Mouse (Mus musculus) limb, embryonic 15.5 days (tissue): ENCODE data around the gene 6330409D20Rik. TPM values are rescaled to one million over a fixed set of nuclear protein-coding genes. Genes with fewer than 3 reads are reported as not detected.

ENCODE experiments used
- ATAC-seq: fragments of 200-750 bp; cut with Nextera tagmentation; 2 replicates; pipeline ENCODE4 v1.8.0; 2017; ENCODE audit warnings: low read depth, moderate TSS enrichment; ENCODE audit not compliant: insufficient number of reproducible peaks, low FRiP score, low TSS enrichment
- H3K27ac ChIP-seq: fragments of 300-500 bp; sonication (generic); 2 replicates; pipeline ENCODE4 v1.5.1; 2015; ENCODE audit warnings: moderate library complexity, mild to moderate bottlenecking, inconsistent platforms
- H3K27me3 ChIP-seq: fragments of 300-500 bp; sonication (generic); 2 replicates; pipeline ENCODE4 v1.6.1; 2015; ENCODE audit warnings: inconsistent platforms
- H3K36me3 ChIP-seq: fragments of 300-500 bp; sonication (generic); 2 replicates; pipeline ENCODE4 v1.6.1; 2015; ENCODE audit warnings: inconsistent platforms
- H3K4me1 ChIP-seq: fragments of 300-500 bp; sonication (generic); 2 replicates; pipeline ENCODE4 v1.6.1; 2015; ENCODE audit warnings: inconsistent platforms
- H3K4me2 ChIP-seq: fragments of 300-500 bp; sonication (generic); 2 replicates; pipeline ENCODE4 v1.6.1; 2015; ENCODE audit warnings: mild to moderate bottlenecking, inconsistent platforms
- H3K4me3 ChIP-seq: fragments of 300-500 bp; sonication (generic); 2 replicates; pipeline ENCODE4 v1.5.1; 2015; ENCODE audit warnings: mild to moderate bottlenecking, inconsistent platforms
- H3K9ac ChIP-seq: fragments of 300-500 bp; sonication (generic); 2 replicates; pipeline ENCODE4 v1.6.1; 2015; ENCODE audit warnings: inconsistent platforms
- H3K9me3 ChIP-seq: fragments of 300-500 bp; sonication (generic); 2 replicates; pipeline ENCODE4 v1.6.1; 2016; ENCODE audit warnings: inconsistent platforms
- WGBS: fragments of 180-500 bp; shearing (Covaris S2); methylation state at CpG from one replicate; pipeline ENCODE4 v1.1.7; 2015; 5-methylcytosine and 5-hydroxymethylcytosine counted together
- polyA plus RNA-seq: library from polyadenylated mRNA; unstranded; fragments of >200 nt; fragmentation: Nextera tagmentation; extraction: Ambion mirVana; gene quantifications from 2 replicates; pipeline ENCODE4 v1.2.1, GENCODE M21; 2015

6330409D20Rik gene
- polyA plus RNA-seq, 1 experiment from 2014 or later = not detected

GRCm38 (mm10) chr2:32734933-32735332, 5.9 kb downstream of the 6330409D20Rik start:
- H3K27me3 ChIP-seq = peaks cover 4% of the 10 kb centered on the region; the same call in 1 of the 2 replicates
- H3K27ac ChIP-seq = no peak overlapping the region
- WGBS = 51% methylated on average over 4 of the region's 4 CpGs
- no peak for ATAC-seq
- no peak overlapping the region for H3K4me3 ChIP-seq
- peaks cover 24% of the 10 kb centered on the region for H3K4me1 ChIP-seq
- H3K9me3 ChIP-seq = no peaks in the 10 kb centered on the region
- H3K36me3 ChIP-seq = no peaks in the 10 kb centered on the region
- no peak overlapping the region for H3K4me2 ChIP-seq
- H3K9ac ChIP-seq = no peak overlapping the region

DNA sequence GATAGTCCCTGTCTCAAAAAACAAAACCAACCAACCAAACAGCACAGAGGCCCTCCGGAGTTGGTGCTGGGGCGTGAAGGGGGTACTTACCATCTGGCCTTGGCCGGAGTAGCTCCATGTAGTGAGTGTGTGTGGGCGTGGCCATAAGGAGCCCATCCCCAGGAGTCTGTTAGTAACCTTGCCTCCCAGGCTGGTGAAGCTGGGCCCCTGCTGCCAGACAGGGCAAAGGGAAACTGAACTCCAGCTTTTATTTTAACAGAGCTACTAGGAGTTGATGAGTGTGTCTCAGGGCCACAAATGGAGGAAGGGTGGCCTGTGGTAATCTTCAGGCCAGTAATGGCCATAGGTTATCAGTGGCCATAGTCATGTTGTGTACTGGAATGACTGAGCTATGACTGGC, 6.3 kb downstream of the 6330409D20Rik start:
- 41% methylated on average over 4 of the region's 4 CpGs for WGBS

GRCm38 (mm10) chr2:32732695-32733094, 8.1 kb downstream of the 6330409D20Rik start:
- H3K4me1 ChIP-seq = peaks cover 37% of the 10 kb centered on the region

More for the DNA sequence above, 6.3 kb downstream of the 6330409D20Rik start:
- Histone ChIP-seq H3K36me3 (no peaks in the 10 kb centered on the region), H3K27ac (peak overlapping the region; percentile 44; the same call in 1 of the 2 replicates), H3K27me3 (no peaks in the 10 kb centered on the region), H3K4me2 (no peak overlapping the region), H3K9ac (no peak overlapping the region), H3K9me3 (no peaks in the 10 kb centered on the region), H3K4me3 (no peak overlapping the region), H3K4me1 (peaks cover 27% of the 10 kb centered on the region)
- ATAC-seq = no peak

DNA sequence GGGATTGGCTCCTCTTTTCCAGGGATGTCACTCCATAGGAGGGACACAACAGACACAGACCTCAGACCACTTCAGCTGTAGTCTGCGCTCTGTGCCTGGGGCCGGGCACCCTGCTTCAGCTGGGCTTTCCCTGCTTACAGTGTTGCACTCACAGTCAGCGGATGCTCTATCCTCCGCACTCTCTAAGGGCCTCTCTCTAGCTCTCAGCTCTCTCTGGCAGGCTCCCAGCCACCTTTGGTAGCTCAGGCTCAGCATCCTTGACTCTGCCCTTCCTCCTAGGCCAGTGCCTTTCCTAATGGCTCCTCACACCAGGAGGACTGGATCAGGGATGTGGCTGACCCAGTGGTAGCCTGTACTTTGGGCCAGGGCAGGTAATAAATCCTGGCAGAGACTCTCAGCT, 8.9 kb downstream of the 6330409D20Rik start:
- WGBS = 60% methylated on average over 4 of the region's 4 CpGs
- 0 out of 2 replicates have a peak overlapping the region, but pooled peaks have one; percentile 38 for H3K27ac ChIP-seq
- no peak for ATAC-seq
- no peaks in the 10 kb centered on the region for H3K36me3 ChIP-seq
- no peak overlapping the region for H3K4me2 ChIP-seq
- no peak overlapping the region for H3K9ac ChIP-seq
- H3K27me3 ChIP-seq = no peaks in the 10 kb centered on the region
- peaks cover 43% of the 10 kb centered on the region for H3K4me1 ChIP-seq
- no peak overlapping the region for H3K4me3 ChIP-seq
- H3K9me3 ChIP-seq = no peaks in the 10 kb centered on the region

More at GRCm38 (mm10) chr2:32732695-32733094, 8.1 kb downstream of the 6330409D20Rik start:
- Histone ChIP-seq H3K27ac (no peak overlapping the region), H3K27me3 (no peaks in the 10 kb centered on the region), H3K4me2 (no peak overlapping the region), H3K9me3 (no peaks in the 10 kb centered on the region), H3K9ac (no peak overlapping the region), H3K4me3 (no peak overlapping the region), H3K36me3 (no peaks in the 10 kb centered on the region)
- ATAC-seq = no peak
- 75% methylated on average over 6 of the region's 6 CpGs for WGBS

DNA sequence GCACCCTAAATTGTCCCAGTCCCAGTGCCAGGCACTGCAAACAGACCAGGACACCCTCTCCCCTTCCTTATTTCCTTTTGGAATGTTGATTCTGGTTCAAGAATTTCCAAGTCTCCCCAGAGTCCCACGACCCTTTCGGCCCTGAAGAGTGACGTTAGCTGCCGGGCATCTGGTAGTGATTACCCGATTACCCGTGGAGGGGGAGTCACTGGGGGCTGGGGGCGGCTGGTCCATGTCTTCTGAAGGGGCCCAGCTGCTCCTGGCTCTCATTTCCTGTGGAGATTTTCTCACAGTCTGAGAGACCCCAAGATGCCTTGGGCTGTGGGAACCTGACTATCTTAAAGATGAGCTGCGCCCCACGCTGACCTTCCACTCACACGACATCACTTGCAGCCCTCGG, 10.0 kb downstream of the 6330409D20Rik start:
- Histone ChIP-seq H3K27me3 (no peaks in the 10 kb centered on the region), H3K36me3 (no peaks in the 10 kb centered on the region), H3K9ac (no peak overlapping the region), H3K4me3 (no peak overlapping the region), H3K27ac (peak overlapping the region; percentile 79), H3K4me2 (0 out of 2 replicates have a peak overlapping the region, but pooled peaks have one; percentile 19), H3K4me1 (peaks cover 43% of the 10 kb centered on the region), H3K9me3 (no peaks in the 10 kb centered on the region)
- 14% methylated on average over 11 of the region's 11 CpGs for WGBS
- no peak for ATAC-seq

- no peak overlapping the region for H3K9ac ChIP-seq
- no peak for ATAC-seq
- no peaks in the 10 kb centered on the region for H3K36me3 ChIP-seq
- no peaks in the 10 kb centered on the region for H3K27me3 ChIP-seq
- no peak overlapping the region for H3K4me2 ChIP-seq
- H3K4me3 ChIP-seq = no peak overlapping the region
- H3K9me3 ChIP-seq = no peaks in the 10 kb centered on the region
- peaks cover 42% of the 10 kb centered on the region for H3K4me1 ChIP-seq
- WGBS = 54% methylated on average over 4 of the region's 4 CpGs
- peak overlapping the region; percentile 79 for H3K27ac ChIP-seq
Observed at GRCm38 (mm10) chr2:32729547-32729946, 11.3 kb downstream of the 6330409D20Rik start.

GRCm38 (mm10) chr2:32728463-32728862, 12.4 kb downstream of the 6330409D20Rik start:
- Histone ChIP-seq H3K27ac (no peak overlapping the region), H3K4me3 (peak overlapping the region; percentile 41), H3K27me3 (no peaks in the 10 kb centered on the region), H3K4me1 (peaks cover 40% of the 10 kb centered on the region), H3K4me2 (peak overlapping the region; percentile 54; the same call in 1 of the 2 replicates), H3K36me3 (no peaks in the 10 kb centered on the region), H3K9ac (no peak overlapping the region), H3K9me3 (no peaks in the 10 kb centered on the region)
- no peak for ATAC-seq
- 49% methylated on average over 7 of the region's 7 CpGs for WGBS

- H3K4me2 ChIP-seq = peak overlapping the region; percentile 54
- H3K4me3 ChIP-seq = peak overlapping the region; percentile 41
- no peaks in the 10 kb centered on the region for H3K27me3 ChIP-seq
- no peaks in the 10 kb centered on the region for H3K36me3 ChIP-seq
- ATAC-seq = peak; percentile 94
- peak overlapping the region; percentile 28; the same call in 1 of the 2 replicates for H3K9ac ChIP-seq
- H3K9me3 ChIP-seq = no peaks in the 10 kb centered on the region
- H3K4me1 ChIP-seq = peaks cover 40% of the 10 kb centered on the region
- 2% methylated on average over 16 of the region's 16 CpGs for WGBS
- H3K27ac ChIP-seq = peak overlapping the region; percentile 72
Observed at GRCm38 (mm10) chr2:32727435-32727834, 13.4 kb downstream of the 6330409D20Rik start.

- Histone ChIP-seq H3K27me3 (no peaks in the 10 kb centered on the region), H3K4me1 (peaks cover 37% of the 10 kb centered on the region), H3K4me2 (no peak overlapping the region), H3K9ac (no peak overlapping the region), H3K36me3 (no peaks in the 10 kb centered on the region), H3K4me3 (no peak overlapping the region), H3K9me3 (no peaks in the 10 kb centered on the region), H3K27ac (no peak overlapping the region)
- 76% methylated on average over 16 of the region's 16 CpGs for WGBS
- no peak for ATAC-seq
Observed at GRCm38 (mm10) chr2:32724832-32725790, 15.7 kb downstream of the 6330409D20Rik start.

DNA sequence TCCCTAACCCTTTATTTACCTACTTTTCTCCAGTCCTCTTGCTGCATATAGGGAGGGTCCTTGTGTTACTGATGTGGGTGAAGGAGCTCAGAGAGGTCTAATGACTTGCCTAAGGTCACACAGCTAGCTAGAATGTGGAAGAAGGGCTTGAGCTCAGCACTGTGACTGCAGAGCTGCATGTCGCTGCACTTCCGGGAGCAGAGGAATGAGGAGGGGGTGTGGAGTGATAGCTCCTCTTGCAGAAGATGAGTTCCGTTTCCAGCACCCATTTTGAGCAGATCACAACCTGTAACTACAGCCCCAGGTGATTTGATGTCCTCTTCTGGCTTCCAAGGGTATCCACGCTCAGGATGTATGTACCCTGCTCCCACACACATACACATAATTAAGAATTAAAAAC, 16.7 kb downstream of the 6330409D20Rik start:
- H3K27me3 ChIP-seq = no peaks in the 10 kb centered on the region

DNA sequence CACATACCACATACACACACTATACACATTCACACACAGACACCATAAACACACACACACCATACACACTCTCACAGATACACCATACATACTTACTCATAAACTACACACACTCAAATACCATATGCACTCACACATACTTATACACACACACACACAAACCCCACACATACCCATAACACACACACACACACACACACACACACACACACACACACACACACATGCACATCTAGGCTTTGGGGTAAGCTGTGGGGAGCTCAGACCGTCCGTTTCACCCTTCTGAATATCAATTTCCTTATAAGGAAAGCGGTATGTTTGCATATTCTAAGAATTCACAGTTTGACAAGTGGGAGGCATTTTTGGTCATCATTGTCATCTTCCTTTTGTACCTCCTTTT, 18.2 kb downstream of the 6330409D20Rik start:
- Histone ChIP-seq H3K4me1 (peaks cover 27% of the 10 kb centered on the region), H3K4me3 (no peak overlapping the region), H3K36me3 (no peaks in the 10 kb centered on the region), H3K27ac (no peak overlapping the region), H3K4me2 (no peak overlapping the region), H3K9ac (no peak overlapping the region), H3K27me3 (no peaks in the 10 kb centered on the region), H3K9me3 (no peaks in the 10 kb centered on the region)
- ATAC-seq = no peak
- 60% methylated on average over 3 of the region's 3 CpGs for WGBS

More for the DNA sequence above, 16.7 kb downstream of the 6330409D20Rik start:
- no peak overlapping the region for H3K4me2 ChIP-seq
- ATAC-seq = no peak
- no peak overlapping the region for H3K27ac ChIP-seq
- no peaks in the 10 kb centered on the region for H3K36me3 ChIP-seq
- no peak overlapping the region for H3K9ac ChIP-seq
- no peak overlapping the region for H3K4me3 ChIP-seq
- no peaks in the 10 kb centered on the region for H3K9me3 ChIP-seq
- WGBS = 75% methylated on average over 4 of the region's 4 CpGs
- H3K4me1 ChIP-seq = peaks cover 37% of the 10 kb centered on the region

- no peak for ATAC-seq
- Histone ChIP-seq H3K4me2 (0 out of 2 replicates have a peak overlapping the region, but pooled peaks have one; percentile 13), H3K4me3 (peak overlapping the region; percentile 9; the same call in 1 of the 2 replicates), H3K27me3 (no peaks in the 10 kb centered on the region), H3K9me3 (no peaks in the 10 kb centered on the region), H3K36me3 (no peaks in the 10 kb centered on the region), H3K27ac (no peak overlapping the region), H3K9ac (no peak overlapping the region), H3K4me1 (peaks cover 23% of the 10 kb centered on the region)
- 50% methylated on average over 6 of the region's 6 CpGs for WGBS
Observed at GRCm38 (mm10) chr2:32722046-32722445, 18.8 kb downstream of the 6330409D20Rik start.
